In genomic region chr10:81846219-81846618, GRCm38 (mm10) we compare ENCODE assay signal across 2 mouse cellular contexts. TPM values are rescaled to one million over a fixed set of nuclear protein-coding genes. Genes with fewer than 3 reads are reported as not detected.
"Had no signal": no experiment of that assay in that cellular context is flagged by ENCODE, and none has a peak within 500 bp of the region (broad histone marks: within the 10 kb centered on the region; RNA-seq: fewer than 3 reads in every experiment).

No protein-coding gene starts in this region.

RNA-seq across cellular contexts. Expression of gene Gm4767, which starts 34.2 kb away (rescaled TPM):
- polyA plus RNA-seq: kidney, adult 2 months; large intestine, adult 2 months had no signal
